In genomic region chr9:118507552-118507951, GRCm38 (mm10) we compare ENCODE assay signal across 10 mouse cellular contexts. TPM values are rescaled to one million over a fixed set of nuclear protein-coding genes. Genes with fewer than 3 reads are reported as not detected.
DNase-seq lines count a peak whose midpoint lies in the region; ATAC-seq and TF ChIP-seq lines count a peak whose summit lies in the region.
"Had no signal": no experiment of that assay in that cellular context is flagged by ENCODE, and none has a peak within 500 bp of the region (broad histone marks: within the 10 kb centered on the region; RNA-seq: fewer than 3 reads in every experiment).

No protein-coding gene starts in this region.

- H3K27ac ChIP-seq in layer of hippocampus, adult 2 months, result no peak overlapping the region
- H3K27ac ChIP-seq in forebrain, embryonic 16.5 days (ENCODE audit: low read length), result no peak overlapping the region
- no peak overlapping the region for H3K27ac ChIP-seq in neural tube, embryonic 14.5 days (ENCODE audit: low read depth, low read length)

- H3K36me3 ChIP-seq in forebrain, embryonic 16.5 days (ENCODE audit: control insufficient read depth, insufficient read depth), result no peaks in the 10 kb centered on the region
- H3K36me3 ChIP-seq in neural tube, embryonic 14.5 days (ENCODE audit: control insufficient read depth, insufficient read depth, low read length), result no peaks in the 10 kb centered on the region

- TF ChIP-seq CTCF in layer of hippocampus, adult 2 months (conservative IDR thresholded peaks at IDR 0.05), result no peak

- peak overlapping the region; percentile 99 for H3K4me2 ChIP-seq in forebrain, embryonic 16.5 days (ENCODE audit: low read length)
- peak overlapping the region; percentile 99 for H3K4me2 ChIP-seq in neural tube, embryonic 14.5 days (ENCODE audit: low read depth, low read length)

- no peaks in the 10 kb centered on the region for H3K9me3 ChIP-seq in forebrain, embryonic 16.5 days (ENCODE audit: control insufficient read depth, low read length)
- H3K9me3 ChIP-seq in neural tube, embryonic 14.5 days (ENCODE audit: control insufficient read depth, low read length), result no peaks in the 10 kb centered on the region

- peak overlapping the region; percentile 87 for H3K4me3 ChIP-seq in layer of hippocampus, adult 2 months
- H3K4me3 ChIP-seq in forebrain, embryonic 16.5 days (replicated peaks; ENCODE audit: low read length), result peak overlapping the region; percentile 98
- peak overlapping the region; percentile 87; the same call in 1 of the 2 replicates for H3K4me3 ChIP-seq in neural tube, embryonic 14.5 days (ENCODE audit: low read depth, low read length)

- peaks cover 24% of the 10 kb centered on the region for H3K4me1 ChIP-seq in forebrain, embryonic 16.5 days (replicated peaks; ENCODE audit: control insufficient read depth, insufficient read depth, low read length)
- peaks cover 10% of the 10 kb centered on the region for H3K4me1 ChIP-seq in neural tube, embryonic 14.5 days (ENCODE audit: control insufficient read depth, insufficient read depth, low read length)

- ATAC-seq in forebrain, embryonic 16.5 days, result no peak
- no peak for ATAC-seq in neural tube, embryonic 14.5 days (ENCODE audit: low read depth)

- DNase-seq in layer of hippocampus, adult 2 months (ENCODE audit: low spot score in 2 of 2), result no peak
- DNase-seq in layer of hippocampus, postnatal 14 days (ENCODE audit: low spot score in 2 of 2), result no peak
- peak; percentile 59 to 87 for DNase-seq in kidney, postnatal 25 days
- DNase-seq in cerebellum, adult 18-20 months, result no peak
- DNase-seq in gastrocnemius, adult 8-10 months (ENCODE audit: low spot score in 2 of 2), result no peak
- no peak for DNase-seq in layer of hippocampus, adult 9-10 months (ENCODE audit: low spot score)
- DNase-seq: right cerebral cortex, postnatal 14 days had no signal

- 0 out of 2 replicates have a peak overlapping the region, but pooled peaks have one; percentile 22 for H3K9ac ChIP-seq in forebrain, embryonic 16.5 days (replicated peaks; ENCODE audit: low read depth, low read length)
- peak overlapping the region; percentile 12; the same call in 1 of the 2 replicates for H3K9ac ChIP-seq in neural tube, embryonic 14.5 days (replicated peaks; ENCODE audit: low read depth, low read length)

- 78% methylated on average over 6 of the region's 6 CpGs for WGBS in forebrain, embryonic 16.5 days
- WGBS in neural tube, embryonic 14.5 days, result 77% methylated on average over 6 of the region's 6 CpGs

- no peaks in the 10 kb centered on the region for H3K27me3 ChIP-seq in forebrain, embryonic 16.5 days (replicated peaks; ENCODE audit: control insufficient read depth, insufficient read depth, low read length)
- no peaks in the 10 kb centered on the region for H3K27me3 ChIP-seq in neural tube, embryonic 14.5 days (ENCODE audit: control insufficient read depth, insufficient read depth, low read length)

RNA-seq across cellular contexts. Expression of gene Golga4, which starts 1.5 kb away (rescaled TPM):
- total RNA-seq in layer of hippocampus, adult 2 months (2021), result 10 to 100 TPM; 84.8 to 94.6 TPM
- 10 to 100 TPM; 75.6 to 80.6 TPM for total RNA-seq in layer of hippocampus, postnatal 14 days (2021)
- polyA plus RNA-seq in forebrain, embryonic 16.5 days (2015; fragmentation: Nextera tagmentation; extraction: Ambion mirVana), result 51.3 and 57.4 TPM in 2 replicates
- 53.8 and 59.1 TPM in 2 replicates for polyA plus RNA-seq in neural tube, embryonic 14.5 days (2014; fragmentation: Nextera tagmentation; extraction: Ambion mirVana)
- 100 to 1,000 TPM; 399 to 503 (median 431) TPM for total RNA-seq in gastrocnemius, adult 8-10 months (2022)

RNA-seq across cellular contexts. Expression of gene Eomes, which starts 29.5 kb away (rescaled TPM):
- under 1 TPM; 0.56 to 0.76 TPM for total RNA-seq in layer of hippocampus, adult 2 months (2021)
- 1 to 10 TPM; 3.1 to 3.5 TPM for total RNA-seq in layer of hippocampus, postnatal 14 days (2021)
- polyA plus RNA-seq in forebrain, embryonic 16.5 days (2015; fragmentation: Nextera tagmentation; extraction: Ambion mirVana), result 18.0 and 24.4 TPM in 2 replicates
- polyA plus RNA-seq in neural tube, embryonic 14.5 days (2014; fragmentation: Nextera tagmentation; extraction: Ambion mirVana), result not detected in 2 replicates
- total RNA-seq in gastrocnemius, adult 8-10 months (2022), result not detected
- total RNA-seq: MEL had no signal

Comparison
In these comparisons a context has a peak if more than half of its experiments do, and no peak if none do; other contexts are left out.
1. DNase-seq: peak in kidney, postnatal 25 days (2 of 2); none in layer of hippocampus, adult 2 months (0 of 2), layer of hippocampus, postnatal 14 days (0 of 2), cerebellum, adult 18-20 months (0 of 2), gastrocnemius, adult 8-10 months (0 of 2) and layer of hippocampus, adult 9-10 months (single experiment).
2. RNA of gene Golga4, which starts 1.5 kb away (total RNA-seq): 399 to 503 TPM in gastrocnemius, adult 8-10 months; 84.8 to 94.6 TPM in layer of hippocampus, adult 2 months and 75.6 to 80.6 TPM in layer of hippocampus, postnatal 14 days; every median in the first group is over 4 times any median in the second.
3. Peak in every context shown above with its lines, with median percentiles within 50 percentile points of each other: H3K4me3 ChIP-seq.